ENCODE assay signal across 8 mouse cellular contexts in genomic region chr16:84955204-84955839, GRCm38 (mm10).
DNase-seq lines count a peak whose midpoint lies in the region; ATAC-seq and TF ChIP-seq lines count a peak whose summit lies in the region.

No protein-coding gene starts in this region.

- H3K9me3 ChIP-seq in forebrain, embryonic 12.5 days: no peaks in the 10 kb centered on the region
- peaks cover 4% of the 10 kb centered on the region; the same call in 1 of the 2 replicates for H3K9me3 ChIP-seq in heart, embryonic 16.5 days (replicated peaks; ENCODE audit: control insufficient read depth, low read length)
- H3K9me3 ChIP-seq in liver, embryonic 13.5 days (replicated peaks): no peaks in the 10 kb centered on the region
- H3K9me3 ChIP-seq in neural tube, embryonic 12.5 days: no peaks in the 10 kb centered on the region
- no peaks in the 10 kb centered on the region for H3K9me3 ChIP-seq in stomach, postnatal 0 days (ENCODE audit: control insufficient read depth, low read length)

- peak; percentile 97 for TF ChIP-seq CTCF in stomach, postnatal 0 days (IDR thresholded peaks at IDR 0.05; ENCODE audit: low read depth)

- peaks cover 14% of the 10 kb centered on the region; the same call in 1 of the 2 replicates for H3K4me1 ChIP-seq in forebrain, embryonic 12.5 days
- peaks cover 7% of the 10 kb centered on the region; the same call in 1 of the 2 replicates for H3K4me1 ChIP-seq in heart, embryonic 16.5 days (ENCODE audit: control insufficient read depth, insufficient read depth, low read length)
- no peaks in the 10 kb centered on the region for H3K4me1 ChIP-seq in liver, embryonic 13.5 days (replicated peaks)
- no peaks in the 10 kb centered on the region for H3K4me1 ChIP-seq in neural tube, embryonic 12.5 days
- 0 out of 2 replicates have a peak, but pooled peaks cover 2% of the 10 kb centered on the region for H3K4me1 ChIP-seq in stomach, postnatal 0 days (replicated peaks; ENCODE audit: control insufficient read depth, insufficient read depth)

- DNase-seq in CD4-positive helper T cell, adult 2 months (ENCODE audit: low read depth, low spot score): peak; percentile 63
- DNase-seq in c-Kit-positive CD71-negative TER-119-negative erythroid progenitor cells, embryonic 14.5 days (ENCODE audit: low read depth): peak; percentile 61
- peak; percentile 88 to 90 for DNase-seq in kidney, postnatal 25 days
- DNase-seq in liver, embryonic 13.5 days: peak; percentile 39
- DNase-seq in stomach, postnatal 0 days (ENCODE audit: low spot score): peak; percentile 80

- H3K36me3 ChIP-seq in forebrain, embryonic 12.5 days (replicated peaks): peaks cover 37% of the 10 kb centered on the region
- peaks cover 24% of the 10 kb centered on the region for H3K36me3 ChIP-seq in heart, embryonic 16.5 days (ENCODE audit: control insufficient read depth, insufficient read depth)
- H3K36me3 ChIP-seq in liver, embryonic 13.5 days: no peaks in the 10 kb centered on the region
- H3K36me3 ChIP-seq in neural tube, embryonic 12.5 days: peaks cover 34% of the 10 kb centered on the region
- H3K36me3 ChIP-seq in stomach, postnatal 0 days (ENCODE audit: control insufficient read depth, insufficient read depth, low read length): no peaks in the 10 kb centered on the region; the same call in 1 of the 2 replicates

- ATAC-seq in forebrain, embryonic 12.5 days (ENCODE audit: low FRiP score): peak; percentile 89
- peak; percentile 83 for ATAC-seq in heart, embryonic 16.5 days (replicated peaks; ENCODE audit: extremely low read depth, insufficient read depth, low FRiP score)
- peak; percentile 65 for ATAC-seq in liver, embryonic 13.5 days (ENCODE audit: low read depth)
- peak; percentile 90 for ATAC-seq in neural tube, embryonic 12.5 days (ENCODE audit: low FRiP score, low read depth)
- peak; percentile 83 for ATAC-seq in stomach, postnatal 0 days (ENCODE audit: low FRiP score, low TSS enrichment)

- H3K27me3 ChIP-seq in forebrain, embryonic 12.5 days: no peaks in the 10 kb centered on the region
- H3K27me3 ChIP-seq in heart, embryonic 16.5 days (ENCODE audit: control insufficient read depth, insufficient read depth, low read length): no peaks in the 10 kb centered on the region
- H3K27me3 ChIP-seq in liver, embryonic 13.5 days: no peaks in the 10 kb centered on the region
- H3K27me3 ChIP-seq in neural tube, embryonic 12.5 days (replicated peaks): no peaks in the 10 kb centered on the region
- no peaks in the 10 kb centered on the region for H3K27me3 ChIP-seq in stomach, postnatal 0 days (ENCODE audit: control insufficient read depth, insufficient read depth, low read length)

- H3K4me2 ChIP-seq in forebrain, embryonic 12.5 days: no peak overlapping the region; the same call in 1 of the 2 replicates
- H3K4me2 ChIP-seq in heart, embryonic 16.5 days (ENCODE audit: low read depth, low read length): peak overlapping the region; percentile 43; the same call in 1 of the 2 replicates
- no peak overlapping the region for H3K4me2 ChIP-seq in liver, embryonic 13.5 days
- H3K4me2 ChIP-seq in neural tube, embryonic 12.5 days (replicated peaks): 0 out of 2 replicates have a peak overlapping the region, but pooled peaks have one; percentile 4
- no peak overlapping the region for H3K4me2 ChIP-seq in stomach, postnatal 0 days (replicated peaks; ENCODE audit: low read depth)

- no peak for TF ChIP-seq EP300 in stomach, postnatal 0 days (optimal IDR thresholded peaks at IDR 0.05)

- no peak overlapping the region for H3K4me3 ChIP-seq in forebrain, embryonic 12.5 days (replicated peaks)
- 0 out of 2 replicates have a peak overlapping the region, but pooled peaks have one; percentile 5 for H3K4me3 ChIP-seq in heart, embryonic 16.5 days (ENCODE audit: low read length)
- no peak overlapping the region for H3K4me3 ChIP-seq in liver, embryonic 13.5 days (replicated peaks)
- H3K4me3 ChIP-seq in neural tube, embryonic 12.5 days: no peak overlapping the region
- no peak overlapping the region for H3K4me3 ChIP-seq in stomach, postnatal 0 days (ENCODE audit: low read depth, low read length)

- H3K9ac ChIP-seq in forebrain, embryonic 12.5 days: no peak overlapping the region
- H3K9ac ChIP-seq in heart, embryonic 16.5 days (ENCODE audit: low read length): no peak overlapping the region
- no peak overlapping the region for H3K9ac ChIP-seq in liver, embryonic 13.5 days
- no peak overlapping the region for H3K9ac ChIP-seq in neural tube, embryonic 12.5 days
- no peak overlapping the region for H3K9ac ChIP-seq in stomach, postnatal 0 days (ENCODE audit: low read length)

- H3K27ac ChIP-seq in forebrain, embryonic 12.5 days: no peak overlapping the region
- H3K27ac ChIP-seq in heart, embryonic 16.5 days (ENCODE audit: low read length): no peak overlapping the region
- no peak overlapping the region for H3K27ac ChIP-seq in liver, embryonic 13.5 days
- H3K27ac ChIP-seq in neural tube, embryonic 12.5 days: no peak overlapping the region
- no peak overlapping the region for H3K27ac ChIP-seq in stomach, postnatal 0 days (replicated peaks)

- 33% methylated on average over 26 of the region's 26 CpGs for WGBS in forebrain, embryonic 12.5 days
- 30% methylated on average over 26 of the region's 26 CpGs for WGBS in heart, embryonic 16.5 days
- 28% methylated on average over 26 of the region's 26 CpGs for WGBS in liver, embryonic 13.5 days (ENCODE audit: insufficient replicate concordance)
- 34% methylated on average over 26 of the region's 26 CpGs for WGBS in neural tube, embryonic 12.5 days
- WGBS in stomach, postnatal 0 days: 32% methylated on average over 26 of the region's 26 CpGs

Comparison
In these comparisons a context has a peak if more than half of its experiments do, and no peak if none do; other contexts are left out.
1. DNase-seq: peak in every context shown above with its lines; median percentile 89 in kidney, postnatal 25 days; 80 in stomach, postnatal 0 days; 63 in CD4-positive helper T cell, adult 2 months; 61 in c-Kit-positive CD71-negative TER-119-negative erythroid progenitor cells, embryonic 14.5 days; 39 in liver, embryonic 13.5 days.
2. H3K4me2 ChIP-seq: peak in heart, embryonic 16.5 days (single experiment) and neural tube, embryonic 12.5 days (single experiment); none in forebrain, embryonic 12.5 days (single experiment), liver, embryonic 13.5 days (single experiment) and stomach, postnatal 0 days (single experiment).
3. Peak in every context shown above with its lines, with median percentiles within 50 percentile points of each other: ATAC-seq.